Mouse (Mus musculus): ENCODE measurements around the gene Epb41l3. TPM values are rescaled to one million over a fixed set of nuclear protein-coding genes. Genes with fewer than 3 reads are reported as not detected.
"Not testable (repeated sequence)": the region's sequence is repeated elsewhere in the genome, so short reads cannot be mapped to it uniquely, and the experiment has no call there.

Gene Epb41l3
- polyA plus RNA-seq, 1 experiment: 167 TPM

DNA sequence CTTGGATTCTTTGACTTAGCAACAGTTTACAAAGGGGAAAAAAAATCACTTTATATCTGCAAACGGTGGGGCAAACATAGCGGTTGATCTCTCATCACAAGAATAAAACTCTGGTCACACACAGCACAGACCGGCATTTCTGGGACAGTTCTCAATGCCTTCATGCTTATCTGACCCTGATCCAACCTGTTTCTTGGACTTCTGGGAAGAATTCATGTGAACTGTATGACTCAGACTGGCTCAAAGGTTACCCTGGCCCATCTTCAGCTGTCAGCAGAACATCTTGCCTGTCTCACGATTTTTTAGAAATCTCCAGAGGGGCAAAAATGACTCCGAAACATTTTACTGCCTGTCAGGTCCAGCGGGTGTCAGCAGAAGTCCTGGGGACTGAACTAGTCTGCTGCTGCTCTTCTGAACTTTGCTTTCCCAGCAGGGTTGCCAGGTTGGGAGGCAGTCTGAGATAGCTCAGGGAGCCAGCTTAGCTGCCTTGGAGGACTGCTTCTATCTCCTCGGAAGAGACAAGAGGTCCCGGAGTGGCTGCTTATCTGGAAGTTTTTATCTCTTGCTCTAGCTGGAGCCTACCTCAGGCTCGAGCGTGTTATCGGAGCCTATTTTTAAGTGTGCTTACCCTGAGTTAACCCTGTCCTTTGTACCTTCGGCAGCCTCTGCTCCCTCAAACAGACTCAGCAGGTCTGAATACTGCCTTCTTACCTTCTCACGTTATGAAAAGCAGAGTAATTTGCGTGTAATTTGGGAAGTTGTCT lies 29.7 kb downstream of the Epb41l3 start:
- no peak for DNase-seq (ENCODE audit: extremely low spot score in 1 of 2, low spot score in 1 of 2)

DNA sequence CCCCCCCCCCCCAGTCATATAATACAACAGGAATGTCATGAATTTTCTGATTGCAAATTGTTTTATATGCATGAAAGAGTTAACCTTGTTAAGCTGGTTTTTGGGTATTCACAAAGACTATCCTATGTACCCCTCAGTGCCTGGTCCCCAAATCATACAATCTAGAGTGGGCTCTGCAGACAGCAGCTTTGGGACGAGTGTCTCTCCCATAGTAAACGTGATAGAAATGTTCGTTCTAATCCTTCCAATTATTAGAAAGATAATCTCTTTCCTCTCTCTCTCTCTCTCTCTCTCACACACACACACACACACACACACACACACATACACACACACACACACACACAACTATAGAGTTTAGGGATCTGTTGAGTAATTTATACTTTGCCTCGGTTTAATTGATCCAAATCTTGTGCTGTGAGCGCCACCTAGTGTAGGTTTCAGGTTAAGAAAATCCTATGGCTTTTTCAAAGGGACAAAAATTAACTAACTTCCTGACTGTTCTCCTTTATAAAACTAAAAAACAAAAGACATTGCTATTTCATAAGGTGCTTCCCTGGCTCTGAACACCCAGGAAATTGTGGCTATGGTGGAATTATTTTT lies 30.4 kb downstream of the Epb41l3 start:
- DNase-seq (ENCODE audit: extremely low spot score in 1 of 2, low spot score in 1 of 2): peak in 1 of 2 experiments; percentile 84

DNA sequence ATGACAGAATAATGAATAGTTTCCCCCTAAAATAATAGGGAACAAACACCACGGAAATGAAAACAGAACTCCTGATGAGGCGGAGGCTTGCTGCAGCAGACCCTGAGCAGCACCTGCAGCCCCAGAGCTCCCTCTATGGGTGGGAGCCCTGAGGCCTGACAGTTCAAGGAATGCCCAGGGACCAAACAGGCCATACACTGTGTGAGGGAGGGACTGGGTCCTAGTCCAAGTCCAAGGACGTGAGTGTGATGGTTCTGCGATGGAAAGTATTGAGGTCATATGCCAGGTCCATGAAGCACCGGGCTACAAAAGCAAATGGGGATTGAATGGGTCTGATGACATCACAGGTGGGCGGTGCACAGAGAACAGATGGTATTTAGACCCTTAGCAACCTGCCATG lies 33.7 kb downstream of the Epb41l3 start:
- DNase-seq (ENCODE audit: extremely low spot score in 1 of 2, low spot score in 1 of 2): no peak

GRCm38 (mm10) chr17:69112232-69112631 lies 36.7 kb downstream of the Epb41l3 start:
- DNase-seq (ENCODE audit: extremely low spot score in 1 of 2, low spot score in 1 of 2): no peak

- DNase-seq (ENCODE audit: extremely low spot score in 1 of 2, low spot score in 1 of 2): no peak
Observed at GRCm38 (mm10) chr17:69119183-69119582, 43.7 kb downstream of the Epb41l3 start.

DNA sequence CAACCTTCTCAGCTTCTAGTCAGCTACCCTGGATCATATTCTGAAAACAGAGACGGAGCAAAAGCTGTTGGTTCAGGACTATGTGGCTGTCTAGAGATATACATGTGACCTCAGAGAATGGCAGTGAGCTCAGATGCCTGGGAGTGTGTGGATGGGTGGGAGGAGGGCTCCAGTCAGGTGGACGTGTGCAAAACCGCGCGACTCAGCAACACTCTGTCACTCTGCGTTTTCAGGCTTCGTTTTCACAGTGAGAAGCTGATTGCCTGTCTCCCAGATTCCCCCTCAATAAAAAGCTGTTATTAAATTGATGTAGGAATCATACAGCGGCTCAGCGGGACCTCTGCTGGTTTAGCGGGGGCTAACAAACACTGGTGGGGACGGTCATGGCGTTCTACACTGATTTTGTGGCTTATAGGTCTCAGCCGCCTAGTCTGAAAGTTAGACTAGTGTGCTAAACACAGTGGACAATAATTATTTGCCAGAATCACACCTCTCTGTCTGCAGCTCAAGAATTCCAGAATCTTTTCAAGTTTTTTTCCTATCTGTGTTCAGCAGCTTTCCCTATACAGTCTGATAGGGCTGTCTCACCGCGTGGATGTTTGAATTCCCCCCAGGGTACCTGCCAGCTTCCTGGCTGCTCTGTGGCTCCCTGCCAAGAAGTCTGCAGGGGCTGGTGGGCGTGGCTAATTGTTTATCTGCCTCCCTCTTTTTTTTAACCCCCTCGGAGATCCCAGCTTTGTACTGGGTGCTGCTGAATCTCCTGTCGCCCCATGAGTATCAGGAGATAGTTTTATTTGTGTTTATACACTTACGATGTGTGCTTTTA lies 45.3 kb downstream of the Epb41l3 start:
- no peak for DNase-seq (ENCODE audit: extremely low spot score in 1 of 2, low spot score in 1 of 2)

GRCm38 (mm10) chr17:69122403-69122802 lies 46.9 kb downstream of the Epb41l3 start:
- DNase-seq (ENCODE audit: extremely low spot score in 1 of 2, low spot score in 1 of 2): not testable (repeated sequence)

- DNase-seq (ENCODE audit: extremely low spot score in 1 of 2, low spot score in 1 of 2): no peak
Observed at GRCm38 (mm10) chr17:69127436-69127835, 52.0 kb downstream of the Epb41l3 start.

DNA sequence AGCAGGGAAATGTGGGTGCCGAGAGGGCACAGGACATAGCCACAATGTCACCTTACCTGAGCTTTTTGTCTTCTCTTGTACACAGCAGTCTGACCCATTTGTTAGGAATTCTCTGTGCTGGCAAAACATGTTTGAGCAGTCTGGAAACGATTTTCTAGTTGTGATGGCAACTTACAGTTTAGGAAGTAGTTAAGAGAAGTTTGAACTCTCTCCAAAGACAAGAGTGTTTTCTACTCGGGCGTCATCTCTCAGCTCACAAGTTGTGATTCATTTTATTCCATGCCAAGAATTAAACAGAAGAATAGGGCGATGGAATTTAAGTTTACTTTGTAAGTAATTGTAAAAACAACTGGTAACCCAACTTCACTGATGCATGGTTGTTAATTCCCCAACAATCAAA lies 52.5 kb downstream of the Epb41l3 start:
- DNase-seq (ENCODE audit: extremely low spot score in 1 of 2, low spot score in 1 of 2): peak in 1 of 2 experiments; percentile 31

DNA sequence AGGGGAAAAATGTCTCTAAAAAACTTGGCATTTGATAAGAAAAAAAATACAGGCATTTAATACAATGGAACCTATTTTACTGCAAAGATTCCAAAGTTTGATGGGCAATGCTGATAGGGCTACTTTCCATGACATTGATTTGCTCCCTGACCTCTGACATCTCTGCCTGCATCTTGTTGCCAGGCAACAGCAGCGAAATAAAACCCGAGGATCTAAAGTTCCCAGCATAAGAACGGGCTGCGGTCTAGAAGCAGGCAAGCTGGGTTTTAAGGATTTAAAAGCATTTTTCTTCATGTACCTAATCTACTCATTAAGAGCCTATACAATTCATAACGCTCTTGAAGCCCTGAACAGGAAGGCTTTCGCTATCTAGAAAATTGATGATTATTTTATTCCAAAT lies 54.0 kb downstream of the Epb41l3 start:
- no peak for DNase-seq (ENCODE audit: extremely low spot score in 1 of 2, low spot score in 1 of 2)

DNA sequence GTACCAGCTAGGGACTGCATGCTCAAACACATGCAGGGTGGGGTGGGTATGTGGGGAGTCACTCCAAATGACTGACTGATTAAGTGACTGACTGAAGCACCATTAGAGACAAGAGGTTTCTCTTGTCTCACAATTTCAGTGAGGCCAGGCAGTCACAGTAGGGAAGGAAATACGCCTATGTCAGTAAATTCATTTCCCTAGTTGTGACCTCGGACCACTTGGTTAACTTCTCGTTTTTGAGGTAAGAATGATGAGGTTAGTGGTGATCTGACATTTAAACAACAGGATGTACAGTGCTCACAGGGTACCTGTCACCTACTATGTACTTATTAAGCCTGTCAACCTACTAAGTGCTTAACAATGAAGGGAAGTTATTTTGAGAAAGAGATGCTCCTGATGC lies 67.5 kb downstream of the Epb41l3 start:
- no peak for DNase-seq (ENCODE audit: extremely low spot score in 1 of 2, low spot score in 1 of 2)

- no peak for DNase-seq (ENCODE audit: extremely low spot score in 1 of 2, low spot score in 1 of 2)
Observed at GRCm38 (mm10) chr17:69150826-69151225, 75.3 kb downstream of the Epb41l3 start.

GRCm38 (mm10) chr17:69151281-69151680 lies 75.8 kb downstream of the Epb41l3 start:
- no peak for DNase-seq (ENCODE audit: extremely low spot score in 1 of 2, low spot score in 1 of 2)

DNA sequence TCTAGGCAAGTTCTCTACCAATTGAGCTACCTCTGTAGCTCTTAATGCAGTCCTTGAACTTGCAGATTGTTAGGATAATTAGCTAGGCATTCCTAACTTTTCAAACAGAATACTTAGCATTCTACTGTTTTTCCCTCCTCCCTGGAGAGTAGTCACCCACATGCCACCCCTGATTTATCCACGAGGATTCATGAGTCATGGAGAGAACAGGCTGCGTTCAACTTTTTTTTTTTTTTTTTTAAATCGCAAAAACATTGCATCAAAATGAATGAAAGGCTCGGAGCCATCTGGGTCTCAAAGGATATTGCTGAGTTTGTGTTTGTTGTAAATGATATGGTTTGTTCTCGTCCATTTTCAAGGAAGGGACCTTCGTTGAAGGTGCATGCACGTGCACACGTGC lies 79.6 kb downstream of the Epb41l3 start:
- peak in 1 of 2 experiments; percentile 68 for DNase-seq (ENCODE audit: extremely low spot score in 1 of 2, low spot score in 1 of 2)

- DNase-seq (ENCODE audit: extremely low spot score in 1 of 2, low spot score in 1 of 2): peak in 1 of 2 experiments; percentile 72
Observed at GRCm38 (mm10) chr17:69156522-69157100, 81.1 kb downstream of the Epb41l3 start.

DNA sequence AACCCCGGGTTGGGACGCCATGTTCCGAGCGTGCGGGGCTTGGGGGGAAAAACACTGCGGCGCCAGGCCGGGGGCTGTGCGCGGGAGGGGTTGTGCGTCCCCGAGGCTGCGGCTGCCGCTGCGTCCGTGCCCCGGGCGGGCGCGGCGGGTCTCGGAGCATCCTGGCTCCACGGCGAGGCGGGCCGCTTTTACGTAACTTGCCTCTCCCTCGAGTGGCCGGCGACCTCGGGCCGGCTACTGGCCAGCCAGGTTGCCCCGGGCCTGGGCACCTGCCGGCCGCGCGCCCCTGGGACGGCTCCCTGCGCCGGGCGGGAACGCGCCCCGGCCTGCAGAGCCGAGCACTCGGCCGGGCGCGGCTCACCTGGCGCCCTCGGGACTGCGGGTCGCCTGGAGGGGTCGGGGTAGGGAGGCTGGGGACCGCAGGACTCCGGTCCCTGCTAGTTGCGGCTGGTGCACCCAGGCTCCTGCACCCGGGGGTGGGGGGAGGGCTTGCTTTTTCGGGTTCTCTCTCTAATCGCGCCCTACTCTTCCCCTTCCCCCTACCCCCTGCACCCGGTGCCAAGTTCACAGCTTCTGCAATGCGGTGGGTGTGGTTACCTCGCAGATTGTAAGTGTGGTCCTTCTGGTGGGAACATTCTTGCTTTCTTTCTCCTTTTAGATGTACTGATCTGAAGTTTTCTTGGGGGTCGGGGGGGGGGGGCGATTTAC lies 81.8 kb downstream of the Epb41l3 start:
- peak in 1 of 2 experiments; percentile 24 for DNase-seq (ENCODE audit: extremely low spot score in 1 of 2, low spot score in 1 of 2)

- no peak for DNase-seq (ENCODE audit: extremely low spot score in 1 of 2, low spot score in 1 of 2)
Observed at GRCm38 (mm10) chr17:69157809-69158185, 82.3 kb downstream of the Epb41l3 start.

- no peak for DNase-seq (ENCODE audit: extremely low spot score in 1 of 2, low spot score in 1 of 2)
Observed at GRCm38 (mm10) chr17:69158690-69159089, 83.2 kb downstream of the Epb41l3 start.

DNA sequence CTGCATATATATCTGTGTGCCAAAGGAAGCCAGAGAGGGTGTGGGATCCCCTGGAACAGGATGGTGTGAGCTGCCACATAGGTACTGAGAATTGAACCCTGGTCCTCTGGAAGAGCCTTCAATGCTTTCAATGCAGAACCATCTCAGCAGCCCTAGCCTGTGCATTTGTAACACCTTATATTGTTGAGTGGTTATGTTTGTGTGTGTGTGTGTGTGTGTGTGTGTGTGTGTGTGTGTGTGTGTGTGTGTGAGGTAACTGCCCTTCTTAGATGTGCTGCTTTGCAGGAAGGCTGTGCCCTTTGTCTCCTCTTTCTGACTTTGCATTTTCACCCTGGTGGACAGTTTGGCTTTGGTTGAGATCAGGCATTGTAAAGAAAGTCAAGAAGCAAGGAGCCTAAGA lies 87.2 kb downstream of the Epb41l3 start:
- DNase-seq (ENCODE audit: extremely low spot score in 1 of 2, low spot score in 1 of 2): no peak

GRCm38 (mm10) chr17:69176949-69177501 lies 101.5 kb downstream of the Epb41l3 start:
- peak in 1 of 2 experiments; percentile 13 for DNase-seq (ENCODE audit: extremely low spot score in 1 of 2, low spot score in 1 of 2)

Measured in frontal cortex, adult 2 months (tissue).